Mouse (Mus musculus) embryonic facial prominence, embryonic 14.5 days (tissue): Measurements from ENCODE around the gene Car11. TPM values are rescaled to one million over a fixed set of nuclear protein-coding genes. Genes with fewer than 3 reads are reported as not detected.

ENCODE experiments used
- ATAC-seq: fragments of 200-750 bp; cut with Nextera tagmentation; 2 replicates; pipeline ENCODE4 v1.8.0; 2017; ENCODE audit warnings: low read depth, moderate number of reproducible peaks, moderate TSS enrichment
- DNase-seq: peaks from one replicate; pipeline ENCODE4 v3.0.0-alpha.2; 2015; ENCODE audit warnings: low spot score
- H3K27ac ChIP-seq: fragments of 300-500 bp; sonication (generic); replicated peaks from 2 replicates; pipeline ENCODE4 v1.5.1; 2014; ENCODE audit warnings: low read depth, mild to moderate bottlenecking, low read length, moderate library complexity
- H3K27me3 ChIP-seq: fragments of 300-500 bp; sonication (generic); replicated peaks from 2 replicates; pipeline ENCODE4 v1.6.1; 2014; ENCODE audit warnings: low read length; ENCODE audit not compliant: control insufficient read depth, insufficient read depth
- H3K36me3 ChIP-seq: fragments of 300-500 bp; sonication (generic); 2 replicates; pipeline ENCODE4 v1.6.1; 2014; ENCODE audit warnings: low read length, mixed read lengths; ENCODE audit not compliant: control insufficient read depth, insufficient read depth
- H3K4me1 ChIP-seq: fragments of 300-500 bp; sonication (generic); 2 replicates; pipeline ENCODE4 v1.6.1; 2014; ENCODE audit warnings: antibody characterized with exemption, low read length; ENCODE audit not compliant: control insufficient read depth, insufficient read depth
- H3K4me2 ChIP-seq: fragments of 300-500 bp; sonication (generic); 2 replicates; pipeline ENCODE4 v1.6.1; 2014; ENCODE audit warnings: low read depth, mild to moderate bottlenecking, low read length, moderate library complexity, mixed read lengths
- H3K4me3 ChIP-seq: fragments of 300-500 bp; sonication (generic); 2 replicates; pipeline ENCODE4 v1.5.1; 2014; ENCODE audit warnings: low read depth, mild to moderate bottlenecking, low read length
- H3K9ac ChIP-seq: fragments of 300-500 bp; sonication (generic); 2 replicates; pipeline ENCODE4 v1.6.1; 2014; ENCODE audit warnings: low read depth, mild to moderate bottlenecking, low read length, moderate library complexity, mixed read lengths
- H3K9me3 ChIP-seq: fragments of 300-500 bp; sonication (generic); 2 replicates; pipeline ENCODE4 v1.6.1; 2016; ENCODE audit warnings: low read length; ENCODE audit not compliant: control insufficient read depth
- WGBS: fragments of 180-500 bp; shearing (Covaris S2); extraction: QIAGEN DNeasy Blood & Tissue Kit; methylation state at CpG from one replicate; pipeline ENCODE4 v1.1.7; 2014; 5-methylcytosine and 5-hydroxymethylcytosine counted together
- polyA plus RNA-seq: library from polyadenylated mRNA; unstranded; fragments of >200 nt; fragmentation: Nextera tagmentation; extraction: Ambion mirVana; gene quantifications from 2 replicates; pipeline ENCODE4 v1.2.1, GENCODE M21; 2014

Car11 gene
- polyA plus RNA-seq, 1 experiment from 2014 or later: 8.9 TPM

- Histone ChIP-seq H3K4me3 (peak overlapping the region; percentile 79), H3K9me3 (no peaks in the 10 kb centered on the region), H3K27ac (no peak overlapping the region), H3K4me2 (peak overlapping the region; percentile 71), H3K4me1 (peaks cover 21% of the 10 kb centered on the region), H3K9ac (0 out of 2 replicates have a peak overlapping the region, but pooled peaks have one; percentile 34), H3K27me3 (no peaks in the 10 kb centered on the region), H3K36me3 (peaks cover 47% of the 10 kb centered on the region)
- ATAC-seq (no peak), DNase-seq (no peak)
- 88% methylated on average over 3 of the region's 3 CpGs for WGBS
Measured at GRCm38 (mm10) chr7:45716460-45716857, 16.8 kb downstream of the Car11 start.

- WGBS: 8% methylated on average over 31 of the region's 31 CpGs
- H3K4me1 ChIP-seq: peaks cover 21% of the 10 kb centered on the region
- peak overlapping the region; percentile 71 for H3K4me2 ChIP-seq
- ATAC-seq (peak; percentile 7; the same call in 1 of the 2 replicates), DNase-seq (no peak)
- no peaks in the 10 kb centered on the region for H3K9me3 ChIP-seq
- peak overlapping the region; percentile 79 for H3K4me3 ChIP-seq
- peak overlapping the region; percentile 85 for H3K9ac ChIP-seq
- no peaks in the 10 kb centered on the region for H3K27me3 ChIP-seq
- H3K36me3 ChIP-seq: peaks cover 46% of the 10 kb centered on the region
- H3K27ac ChIP-seq: peak overlapping the region; percentile 91
Measured at GRCm38 (mm10) chr7:45716952-45717917, 17.6 kb downstream of the Car11 start.

GRCm38 (mm10) chr7:45717918-45718297 is 18.3 kb downstream of the Car11 start, which contains the start of gene Sphk2:
Gene Sphk2, minus strand, starts transcription at chr7:45718002.
- H3K27me3 ChIP-seq: no peaks in the 10 kb centered on the region
- peak; percentile 74 for ATAC-seq
- peak within 1 kb of the TSS; percentile 99 for H3K9ac ChIP-seq
- peaks cover 21% of the 10 kb centered on the region for H3K4me1 ChIP-seq
- peaks cover 46% of the 10 kb centered on the region for H3K36me3 ChIP-seq
- peak within 1 kb of the TSS; percentile 79 for H3K4me3 ChIP-seq
- no peaks in the 10 kb centered on the region for H3K9me3 ChIP-seq
- 0% methylated on average over 23 of the region's 41 CpGs for WGBS
- peak; percentile 99 for DNase-seq
- peak within 1 kb of the TSS; percentile 77 for H3K4me2 ChIP-seq
- peak within 1 kb of the TSS; percentile 91 for H3K27ac ChIP-seq

GRCm38 (mm10) chr7:45718331-45718730 is 18.7 kb downstream of the Car11 start:
- peaks cover 21% of the 10 kb centered on the region for H3K4me1 ChIP-seq
- 0% methylated on average over 20 of the region's 20 CpGs for WGBS
- ATAC-seq: no peak

GRCm38 (mm10) chr7:45719180-45719579 is 19.5 kb downstream of the Car11 start:
- Histone ChIP-seq H3K9me3 (no peaks in the 10 kb centered on the region), H3K36me3 (peaks cover 50% of the 10 kb centered on the region), H3K9ac (peak overlapping the region; percentile 99), H3K4me1 (peaks cover 21% of the 10 kb centered on the region), H3K27ac (no peak overlapping the region), H3K4me2 (peak overlapping the region; percentile 77), H3K4me3 (peak overlapping the region; percentile 79), H3K27me3 (no peaks in the 10 kb centered on the region)
- DNase-seq: no peak
- no peak for ATAC-seq
- WGBS: 82% methylated on average over 9 of the region's 10 CpGs

More at GRCm38 (mm10) chr7:45718331-45718730, 18.7 kb downstream of the Car11 start:
- Histone ChIP-seq H3K4me2 (peak overlapping the region; percentile 77), H3K9ac (peak overlapping the region; percentile 99), H3K9me3 (no peaks in the 10 kb centered on the region), H3K36me3 (peaks cover 46% of the 10 kb centered on the region), H3K27ac (peak overlapping the region; percentile 91), H3K27me3 (no peaks in the 10 kb centered on the region), H3K4me3 (peak overlapping the region; percentile 79)
- DNase-seq: no peak

GRCm38 (mm10) chr7:45719738-45720412 is 20.2 kb downstream of the Car11 start:
- peak overlapping the region; percentile 99 for H3K9ac ChIP-seq
- no peaks in the 10 kb centered on the region for H3K27me3 ChIP-seq
- H3K36me3 ChIP-seq: peaks cover 56% of the 10 kb centered on the region
- no peak overlapping the region for H3K27ac ChIP-seq
- peaks cover 17% of the 10 kb centered on the region for H3K4me1 ChIP-seq
- DNase-seq (no peak), ATAC-seq (no peak)
- 90% methylated on average over 15 of the region's 16 CpGs for WGBS
- H3K9me3 ChIP-seq: no peaks in the 10 kb centered on the region
- H3K4me3 ChIP-seq: peak overlapping the region; percentile 79
- H3K4me2 ChIP-seq: peak overlapping the region; percentile 77

- DNase-seq (peak; percentile 51), ATAC-seq (peak; percentile 32; the same call in 1 of the 2 replicates)
- H3K27ac ChIP-seq: no peak within 1 kb of the TSS; the same call in 1 of the 2 replicates
- 70% methylated on average over 11 of the region's 14 CpGs for WGBS
- peaks cover 64% of the 10 kb centered on the region for H3K36me3 ChIP-seq
- H3K4me1 ChIP-seq: peaks cover 13% of the 10 kb centered on the region
- no peak within 1 kb of the TSS for H3K4me3 ChIP-seq
- peak within 1 kb of the TSS; percentile 19; the same call in 1 of the 2 replicates for H3K9ac ChIP-seq
- no peaks in the 10 kb centered on the region for H3K9me3 ChIP-seq
- H3K27me3 ChIP-seq: no peaks in the 10 kb centered on the region
- H3K4me2 ChIP-seq: peak within 1 kb of the TSS; percentile 77; the same call in 1 of the 2 replicates
Measured at GRCm38 (mm10) chr7:45720413-45721233, 21.0 kb downstream of the Car11 start, which contains the start of gene Fam83e. Gene Fam83e, plus strand, starts transcription at chr7:45721212.

- Histone ChIP-seq H3K36me3 (peaks cover 70% of the 10 kb centered on the region), H3K4me1 (peaks cover 8% of the 10 kb centered on the region), H3K9ac (no peak overlapping the region), H3K27ac (no peak overlapping the region; the same call in 1 of the 2 replicates), H3K9me3 (no peaks in the 10 kb centered on the region), H3K4me3 (no peak overlapping the region), H3K4me2 (no peak overlapping the region), H3K27me3 (no peaks in the 10 kb centered on the region)
- ATAC-seq (no peak), DNase-seq (no peak)
- 79% methylated on average over 7 of the region's 7 CpGs for WGBS
Measured at GRCm38 (mm10) chr7:45721234-45721571, 21.6 kb downstream of the Car11 start.
